Mouse (Mus musculus) hindbrain, embryonic 14.5 days (tissue): ENCODE results near the gene Cry2. TPM values are rescaled to one million over a fixed set of nuclear protein-coding genes. Genes with fewer than 3 reads are reported as not detected.
A peak's percentile ranks its signal among the peaks of the same experiment; 100 is the strongest.

Experiments used
- ATAC-seq: fragments of 200-750 bp; cut with Nextera tagmentation; 2 replicates; pipeline ENCODE4 v1.8.0; 2017; ENCODE audit warnings: moderate number of reproducible peaks, mild to moderate bottlenecking, moderate TSS enrichment, moderate library complexity; ENCODE audit not compliant: low FRiP score
- DNase-seq: peaks from one replicate; pipeline ENCODE4 v3.0.0-alpha.2; 2015; ENCODE audit warnings: low spot score
- H3K27ac ChIP-seq: fragments of 300-500 bp; sonication (generic); 2 replicates; pipeline ENCODE4 v1.5.1; 2014; ENCODE audit warnings: mild to moderate bottlenecking, moderate library complexity
- H3K27me3 ChIP-seq: fragments of 300-500 bp; sonication (generic); 2 replicates; pipeline ENCODE4 v1.6.1; 2014; ENCODE audit warnings: mild to moderate bottlenecking, low read length, mixed read lengths; ENCODE audit not compliant: control insufficient read depth, insufficient read depth
- H3K36me3 ChIP-seq: fragments of 300-500 bp; sonication (generic); replicated peaks from 2 replicates; pipeline ENCODE4 v1.6.1; 2014; ENCODE audit not compliant: control insufficient read depth, insufficient read depth
- H3K4me1 ChIP-seq: fragments of 300-500 bp; sonication (generic); replicated peaks from 2 replicates; pipeline ENCODE4 v1.6.1; 2014; ENCODE audit warnings: antibody characterized with exemption, low read length, mixed read lengths; ENCODE audit not compliant: control insufficient read depth, insufficient read depth
- H3K4me2 ChIP-seq: fragments of 300-500 bp; sonication (generic); replicated peaks from 2 replicates; pipeline ENCODE4 v1.6.1; 2014; ENCODE audit warnings: mild to moderate bottlenecking, moderate library complexity
- H3K4me3 ChIP-seq: fragments of 300-500 bp; sonication (generic); replicated peaks from 2 replicates; pipeline ENCODE4 v1.5.1; 2014; ENCODE audit warnings: mild to moderate bottlenecking, low read length
- H3K9ac ChIP-seq: fragments of 300-500 bp; sonication (generic); 2 replicates; pipeline ENCODE4 v1.6.1; 2014
- H3K9me3 ChIP-seq: fragments of 300-500 bp; sonication (generic); 2 replicates; pipeline ENCODE4 v1.6.1; 2016; ENCODE audit warnings: low read length; ENCODE audit not compliant: control insufficient read depth
- WGBS: fragments of 180-500 bp; shearing (Covaris S2); extraction: QIAGEN DNeasy Blood & Tissue Kit; methylation state at CpG from one replicate; pipeline ENCODE4 v1.1.7; 2014; 5-methylcytosine and 5-hydroxymethylcytosine counted together
- polyA plus RNA-seq: library from polyadenylated mRNA; unstranded; fragments of >200 nt; fragmentation: Nextera tagmentation; extraction: Ambion mirVana; gene quantifications from 2 replicates; pipeline ENCODE4 v1.2.1, GENCODE M21; 2014

Gene Cry2
- polyA plus RNA-seq, 1 experiment from 2014 or later: 34.6 TPM

DNA sequence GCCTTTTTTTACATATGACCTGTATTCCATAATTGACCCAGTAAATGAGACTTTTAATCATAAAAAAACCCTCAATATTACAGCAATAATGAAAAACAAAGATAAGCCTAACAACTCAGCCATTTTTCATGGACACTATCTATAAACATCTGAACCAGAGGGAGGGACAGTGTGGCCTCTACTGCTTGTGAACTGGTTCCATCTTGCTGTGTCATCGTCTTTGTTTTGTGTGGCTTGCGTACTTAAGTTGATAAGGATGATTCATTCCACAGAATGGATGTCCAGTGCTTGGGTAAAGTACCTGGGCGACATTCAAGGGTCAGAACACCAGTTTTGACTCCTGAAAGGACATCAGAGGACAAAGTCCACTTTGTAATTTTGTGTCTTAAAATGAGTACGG lies 3.5 kb upstream of the Cry2 start:
- Histone ChIP-seq H3K4me2 (no peak overlapping the region), H3K27ac (no peak overlapping the region), H3K4me1 (peaks cover 11% of the 10 kb centered on the region), H3K9ac (no peak overlapping the region), H3K9me3 (no peaks in the 10 kb centered on the region), H3K4me3 (no peak overlapping the region), H3K36me3 (no peaks in the 10 kb centered on the region), H3K27me3 (no peaks in the 10 kb centered on the region)
- 81% methylated on average over 4 of the region's 4 CpGs for WGBS
- ATAC-seq (no peak), DNase-seq (no peak)

DNA sequence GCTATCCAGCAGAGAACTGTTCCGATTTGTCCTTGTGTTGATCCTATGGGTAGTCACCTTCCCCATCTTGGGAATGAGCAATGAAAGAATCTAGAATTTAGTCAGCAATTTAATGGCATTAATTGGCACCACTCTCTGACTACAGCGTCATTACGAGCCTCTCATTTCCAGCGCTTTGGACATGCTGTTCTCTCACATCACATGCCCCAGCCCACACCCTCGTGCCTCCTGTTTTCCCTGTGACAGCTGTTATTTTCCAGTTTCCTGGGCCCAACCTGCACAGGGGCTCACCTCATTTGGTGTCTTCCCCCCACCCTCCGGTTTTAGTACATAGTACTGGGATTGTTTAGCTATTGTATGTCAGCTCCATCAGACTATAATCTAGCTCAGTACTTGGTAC lies 1.2 kb upstream of the Cry2 start:
- peaks cover 33% of the 10 kb centered on the region for H3K4me1 ChIP-seq
- no peaks in the 10 kb centered on the region for H3K36me3 ChIP-seq
- 51% methylated on average over 6 of the region's 6 CpGs for WGBS
- ATAC-seq: no peak
- no peak overlapping the region for H3K4me3 ChIP-seq
- H3K4me2 ChIP-seq: peak overlapping the region; percentile 60
- H3K27me3 ChIP-seq: no peaks in the 10 kb centered on the region
- H3K9me3 ChIP-seq: no peaks in the 10 kb centered on the region
- H3K9ac ChIP-seq: no peak overlapping the region
- no peak for DNase-seq
- H3K27ac ChIP-seq: no peak overlapping the region; the same call in 1 of the 2 replicates

DNA sequence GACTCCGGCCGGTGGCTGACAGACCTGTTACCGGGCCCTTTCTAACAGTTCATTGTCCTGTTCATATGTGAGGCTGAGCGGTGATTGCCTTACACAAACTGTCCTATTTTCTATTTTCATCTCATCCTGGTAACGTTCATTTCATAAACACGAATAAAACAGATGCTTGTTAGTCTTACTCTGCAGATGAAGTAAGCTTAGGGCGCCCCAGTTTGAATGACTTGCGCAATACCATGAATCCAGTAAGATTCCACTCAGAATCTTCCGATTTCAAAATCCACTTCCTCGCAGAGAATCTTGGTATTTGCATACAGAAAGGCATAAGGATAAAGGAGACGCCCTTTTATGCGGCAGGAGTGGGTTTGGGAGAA lies 517 bp upstream of the Cry2 start:
- WGBS: 7% methylated on average over 12 of the region's 12 CpGs
- no peaks in the 10 kb centered on the region for H3K27me3 ChIP-seq
- H3K36me3 ChIP-seq: no peaks in the 10 kb centered on the region
- DNase-seq: no peak
- no peak for ATAC-seq
- H3K4me3 ChIP-seq: peak overlapping the region; percentile 88
- no peaks in the 10 kb centered on the region for H3K9me3 ChIP-seq
- peak overlapping the region; percentile 61 for H3K9ac ChIP-seq
- H3K4me1 ChIP-seq: peaks cover 39% of the 10 kb centered on the region
- peak overlapping the region; percentile 63; the same call in 1 of the 2 replicates for H3K27ac ChIP-seq
- H3K4me2 ChIP-seq: peak overlapping the region; percentile 60

DNA sequence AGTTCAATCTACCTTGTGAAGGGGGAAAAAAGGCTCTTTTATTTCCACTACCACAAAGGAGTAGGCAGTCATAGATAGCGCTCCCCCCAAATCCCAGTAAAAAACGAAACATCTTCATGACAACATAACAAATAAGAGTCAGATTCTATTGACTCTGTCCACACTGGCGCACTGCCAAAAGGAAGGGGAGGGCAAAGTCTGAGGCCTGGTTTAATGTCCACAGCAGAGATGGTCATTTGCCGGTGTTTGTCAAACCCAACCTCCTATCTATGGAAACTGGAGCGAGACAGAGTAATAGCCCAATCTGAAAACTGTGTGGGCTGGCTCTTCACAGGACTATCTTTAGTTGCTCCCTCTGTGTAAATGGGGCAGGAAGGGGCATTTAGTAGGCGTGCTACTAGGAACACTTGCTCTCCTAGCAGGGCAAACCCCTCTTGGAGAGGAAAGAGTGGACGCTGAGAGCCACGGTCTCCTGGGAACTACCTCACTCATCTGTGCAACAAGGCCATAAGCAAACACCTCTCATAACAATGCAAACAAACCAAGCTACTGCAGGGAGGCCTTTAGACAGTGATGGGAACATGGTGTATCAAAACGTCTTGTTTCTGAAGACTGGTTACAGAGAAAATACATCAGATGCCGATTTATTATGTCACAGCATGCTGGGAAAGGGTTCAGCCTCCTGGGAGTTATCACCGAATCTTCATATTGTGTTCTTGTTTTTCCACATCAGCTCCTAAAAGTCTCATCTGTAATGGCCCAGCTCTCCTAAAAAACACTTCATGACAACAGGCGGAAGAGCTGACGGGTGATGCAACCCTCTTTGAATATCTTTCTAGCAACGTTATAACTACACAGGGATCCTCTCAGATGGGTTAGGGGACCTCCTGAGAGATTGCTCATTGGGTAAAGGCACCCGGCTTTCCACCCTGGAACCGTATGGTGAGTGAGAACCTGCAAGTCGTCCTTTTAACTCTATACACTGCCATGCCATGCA lies 1.2 kb downstream of the Cry2 start:
- 25% methylated on average over 17 of the region's 17 CpGs for WGBS
- Histone ChIP-seq H3K27ac (peak overlapping the region; percentile 92), H3K4me1 (peaks cover 48% of the 10 kb centered on the region), H3K27me3 (no peaks in the 10 kb centered on the region), H3K36me3 (no peaks in the 10 kb centered on the region), H3K9ac (peak overlapping the region; percentile 83), H3K4me2 (peak overlapping the region; percentile 60), H3K4me3 (peak overlapping the region; percentile 88), H3K9me3 (no peaks in the 10 kb centered on the region)
- no peak for ATAC-seq
- peak; percentile 35 for DNase-seq

DNA sequence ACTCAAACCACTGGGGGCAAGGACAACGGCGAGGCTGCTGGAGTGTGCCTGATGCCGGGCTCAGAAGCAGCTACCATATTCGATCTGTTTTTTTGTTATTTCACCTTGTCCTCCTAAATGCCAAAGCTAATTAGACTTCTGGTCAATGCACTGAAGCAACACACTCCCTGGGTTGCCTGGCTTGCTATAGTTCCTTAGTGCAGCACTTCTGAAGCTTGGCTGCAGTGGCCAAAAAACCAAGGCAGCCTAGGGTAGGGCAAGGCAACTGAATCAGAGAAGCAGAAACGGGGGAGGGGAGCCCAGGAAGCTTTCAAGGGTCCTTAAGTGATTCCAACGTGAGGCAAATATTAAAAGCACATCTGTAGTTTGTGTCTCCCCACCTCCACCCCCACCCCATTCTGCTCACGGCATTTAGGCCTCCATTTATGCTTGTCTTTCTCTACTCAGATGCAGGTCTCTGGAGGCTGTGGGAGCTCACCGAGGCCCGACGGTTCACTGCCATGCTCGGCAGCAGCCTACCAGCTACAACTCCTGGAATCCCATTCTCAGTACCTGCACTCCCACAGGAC lies 2.1 kb downstream of the Cry2 start:
- Histone ChIP-seq H3K9ac (peak overlapping the region; percentile 83), H3K27me3 (no peaks in the 10 kb centered on the region), H3K9me3 (no peaks in the 10 kb centered on the region), H3K27ac (peak overlapping the region; percentile 92), H3K4me3 (peak overlapping the region; percentile 88), H3K4me2 (peak overlapping the region; percentile 60), H3K4me1 (peaks cover 53% of the 10 kb centered on the region), H3K36me3 (no peaks in the 10 kb centered on the region)
- WGBS: 15% methylated on average over 11 of the region's 11 CpGs
- no peak for DNase-seq
- no peak for ATAC-seq

DNA sequence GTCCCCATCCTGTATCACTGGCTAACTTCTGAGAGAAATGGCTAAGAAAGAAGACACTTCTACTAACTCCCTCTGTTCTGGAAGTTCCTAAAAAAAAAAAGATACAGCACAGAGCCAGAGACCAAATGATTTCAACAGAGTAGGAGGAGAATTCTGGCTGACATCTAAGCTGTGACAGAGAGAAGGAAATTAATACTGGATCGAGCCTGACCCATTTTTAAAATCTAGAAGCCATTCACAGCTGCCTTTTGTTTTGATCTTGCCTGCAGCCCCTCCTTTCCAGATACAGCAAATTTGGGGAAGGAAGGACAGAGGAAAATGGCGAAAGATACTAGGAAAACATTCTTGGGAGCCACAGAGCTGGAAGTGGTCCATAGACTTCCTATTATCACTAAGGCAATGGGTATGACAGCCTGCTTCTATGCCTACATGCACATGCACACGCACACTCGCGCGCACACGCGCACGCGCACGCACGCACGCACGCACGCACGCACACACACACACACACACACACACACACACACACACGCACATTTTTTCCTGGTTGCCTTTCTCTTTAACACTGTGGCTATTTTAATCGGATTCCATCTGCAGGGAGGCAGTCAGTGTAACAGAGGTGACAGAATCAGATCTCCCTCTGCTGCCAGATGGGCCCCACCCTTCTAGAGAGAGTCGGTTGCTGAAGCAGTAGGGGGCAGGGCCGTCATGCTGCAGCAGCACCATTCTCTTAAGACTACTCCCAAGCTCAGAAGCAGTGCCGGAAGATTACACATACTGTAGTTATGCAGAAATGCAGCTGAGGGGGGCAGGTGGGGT lies 2.9 kb downstream of the Cry2 start:
- H3K36me3 ChIP-seq: no peaks in the 10 kb centered on the region; the same call in 1 of the 2 replicates
- H3K27ac ChIP-seq: peak overlapping the region; percentile 92
- WGBS: 58% methylated on average over 21 of the region's 21 CpGs
- H3K4me1 ChIP-seq: peaks cover 61% of the 10 kb centered on the region
- peak overlapping the region; percentile 60 for H3K4me2 ChIP-seq
- H3K4me3 ChIP-seq: peak overlapping the region; percentile 88
- ATAC-seq (peak; percentile 7; the same call in 1 of the 2 replicates), DNase-seq (peak; percentile 55)
- no peaks in the 10 kb centered on the region for H3K9me3 ChIP-seq
- H3K9ac ChIP-seq: peak overlapping the region; percentile 83
- no peaks in the 10 kb centered on the region for H3K27me3 ChIP-seq

DNA sequence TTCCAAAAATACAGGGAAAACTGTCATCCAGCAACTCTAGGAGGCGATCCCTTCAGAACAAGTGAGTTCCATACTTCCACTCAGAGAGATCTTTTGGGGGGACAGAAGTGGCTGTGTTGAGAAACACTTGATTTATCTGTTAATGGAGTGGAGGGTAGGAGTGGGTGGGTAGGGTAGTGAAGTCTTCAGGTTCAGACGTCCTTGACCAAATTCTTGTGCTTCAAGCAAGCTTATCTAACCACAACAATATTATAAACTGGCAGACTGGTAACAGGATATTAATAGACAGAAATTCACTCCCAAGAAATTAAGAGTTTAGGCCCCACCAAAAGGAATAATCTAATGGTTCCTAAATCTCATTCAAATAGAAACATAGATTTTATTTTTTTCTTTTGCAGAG lies 3.8 kb downstream of the Cry2 start:
- Histone ChIP-seq H3K27me3 (no peaks in the 10 kb centered on the region), H3K4me1 (peaks cover 70% of the 10 kb centered on the region), H3K27ac (no peak overlapping the region), H3K4me3 (no peak overlapping the region), H3K9me3 (no peaks in the 10 kb centered on the region), H3K9ac (no peak overlapping the region), H3K4me2 (no peak overlapping the region), H3K36me3 (no peaks in the 10 kb centered on the region; the same call in 1 of the 2 replicates)
- DNase-seq (no peak), ATAC-seq (no peak)
- WGBS: 83% methylated on average over 2 of the region's 2 CpGs

DNA sequence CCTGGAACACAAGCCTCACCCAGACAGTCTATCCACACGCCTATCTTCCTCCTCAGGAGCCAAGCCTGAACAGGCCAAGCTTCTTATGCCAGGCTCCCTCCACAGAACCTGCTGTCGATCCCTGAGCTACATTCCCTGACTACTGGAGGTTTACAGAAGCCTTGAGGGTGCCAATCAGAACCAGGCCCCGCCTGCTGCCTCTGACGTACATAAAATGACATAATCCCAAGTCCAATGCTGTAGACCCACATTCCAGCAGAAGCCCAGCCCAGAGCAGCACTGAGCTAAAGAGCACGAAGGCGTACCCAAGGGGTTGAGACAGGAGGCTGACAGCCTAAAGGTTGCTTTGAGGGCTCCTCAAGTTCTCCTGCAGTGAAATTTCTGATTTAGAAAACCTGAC lies 6.0 kb downstream of the Cry2 start:
- 54% methylated on average over 6 of the region's 6 CpGs for WGBS
- DNase-seq (peak; percentile 48), ATAC-seq (0 out of 2 replicates have a peak, but pooled peaks have one; percentile 18)
- no peaks in the 10 kb centered on the region for H3K27me3 ChIP-seq
- H3K27ac ChIP-seq: no peak overlapping the region
- peaks cover 22% of the 10 kb centered on the region for H3K36me3 ChIP-seq
- peaks cover 69% of the 10 kb centered on the region for H3K4me1 ChIP-seq
- no peaks in the 10 kb centered on the region for H3K9me3 ChIP-seq
- peak overlapping the region; percentile 5; the same call in 1 of the 2 replicates for H3K9ac ChIP-seq
- H3K4me2 ChIP-seq: no peak overlapping the region
- H3K4me3 ChIP-seq: no peak overlapping the region

DNA sequence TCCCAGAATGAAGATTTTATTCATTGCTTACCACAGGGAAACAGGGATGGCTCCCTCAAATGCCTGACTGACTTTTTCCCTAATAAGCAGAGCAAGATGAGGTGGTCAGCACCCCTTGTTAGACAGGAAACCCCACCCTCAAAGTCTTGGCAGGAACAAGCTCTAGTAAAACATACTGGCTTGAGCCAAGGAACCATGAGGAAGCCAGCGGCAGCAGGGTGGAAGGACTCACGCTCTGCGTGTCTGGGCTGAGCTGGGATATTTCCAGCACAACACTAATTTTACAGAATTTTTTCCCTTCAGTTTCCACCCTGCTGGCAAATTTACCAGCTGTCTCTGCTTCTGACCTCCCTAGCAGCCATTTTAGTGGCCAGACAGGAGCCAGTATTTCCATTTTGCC lies 7.4 kb downstream of the Cry2 start:
- no peak overlapping the region for H3K4me3 ChIP-seq
- H3K4me2 ChIP-seq: no peak overlapping the region
- WGBS: 78% methylated on average over 3 of the region's 3 CpGs
- H3K27me3 ChIP-seq: no peaks in the 10 kb centered on the region
- ATAC-seq: no peak
- peaks cover 36% of the 10 kb centered on the region for H3K36me3 ChIP-seq
- H3K27ac ChIP-seq: peak overlapping the region; percentile 82
- H3K9me3 ChIP-seq: no peaks in the 10 kb centered on the region
- H3K9ac ChIP-seq: no peak overlapping the region
- no peak for DNase-seq
- H3K4me1 ChIP-seq: peaks cover 55% of the 10 kb centered on the region
